Mouse (Mus musculus) cortical plate, adult 2 months (tissue): ENCODE measurements at regions not wholly inside any gene's neighbourhood (a gene's known extent, or its start where the extent isn't known, plus 50 kb on each side); places are given as distances from the start of the nearest gene placed in this dataset.

ENCODE experiments used
- H3K27ac ChIP-seq: fragments of 200-500 bp; 2 replicates; pipeline ENCODE4 v1.5.1; 2012; ENCODE audit warnings: low read length, control low read depth, inconsistent platforms; ENCODE audit not compliant: insufficient read depth
- H3K4me1 ChIP-seq: fragments of 200-500 bp; 2 replicates; pipeline ENCODE4 v1.6.1; 2011; ENCODE audit warnings: low read length; ENCODE audit not compliant: control insufficient read depth, insufficient read depth
- H3K4me3 ChIP-seq: fragments of 200-500 bp; 2 replicates; pipeline ENCODE4 v1.5.1; 2011; ENCODE audit warnings: mild to moderate bottlenecking, low read length, control low read depth; ENCODE audit not compliant: insufficient read depth
- CTCF ChIP-seq: fragments of 200-500 bp; IDR thresholded peaks from 2 replicates; pipeline ENCODE4 v1.5.1; 2011; ENCODE audit warnings: mild to moderate bottlenecking, control low read depth, low read length; ENCODE audit not compliant: insufficient read depth; ENCODE audit errors: extremely low read depth
- POLR2A ChIP-seq: fragments of 200-500 bp; IDR thresholded peaks from 2 replicates; pipeline ENCODE4 v1.6.1; 2011; ENCODE audit warnings: mild to moderate bottlenecking, low read length, control low read depth; ENCODE audit not compliant: insufficient read depth; ENCODE audit errors: extremely low read depth

GRCm38 (mm10) chr14:79842734-79843133 lies 71.6 kb upstream of the Pcdh8 start:
- no peaks in the 10 kb centered on the region; the same call in 1 of the 2 replicates for H3K4me1 ChIP-seq
- no peak overlapping the region for H3K27ac ChIP-seq
- no peak overlapping the region for H3K4me3 ChIP-seq
- TF ChIP-seq CTCF (no peak), POLR2A (no peak)

GRCm38 (mm10) chr14:79837101-79837500 lies 66.0 kb upstream of the Pcdh8 start:
- no peak for TF ChIP-seq CTCF
- no peak for TF ChIP-seq POLR2A
- no peak overlapping the region for H3K27ac ChIP-seq
- H3K4me1 ChIP-seq, result no peaks in the 10 kb centered on the region; the same call in 1 of the 2 replicates
- H3K4me3 ChIP-seq, result no peak overlapping the region

GRCm38 (mm10) chr14:79836186-79836585 lies 65.1 kb upstream of the Pcdh8 start:
- TF ChIP-seq CTCF, result no peak
- H3K27ac ChIP-seq, result no peak overlapping the region
- no peak overlapping the region for H3K4me3 ChIP-seq
- H3K4me1 ChIP-seq, result no peaks in the 10 kb centered on the region; the same call in 1 of the 2 replicates

DNA sequence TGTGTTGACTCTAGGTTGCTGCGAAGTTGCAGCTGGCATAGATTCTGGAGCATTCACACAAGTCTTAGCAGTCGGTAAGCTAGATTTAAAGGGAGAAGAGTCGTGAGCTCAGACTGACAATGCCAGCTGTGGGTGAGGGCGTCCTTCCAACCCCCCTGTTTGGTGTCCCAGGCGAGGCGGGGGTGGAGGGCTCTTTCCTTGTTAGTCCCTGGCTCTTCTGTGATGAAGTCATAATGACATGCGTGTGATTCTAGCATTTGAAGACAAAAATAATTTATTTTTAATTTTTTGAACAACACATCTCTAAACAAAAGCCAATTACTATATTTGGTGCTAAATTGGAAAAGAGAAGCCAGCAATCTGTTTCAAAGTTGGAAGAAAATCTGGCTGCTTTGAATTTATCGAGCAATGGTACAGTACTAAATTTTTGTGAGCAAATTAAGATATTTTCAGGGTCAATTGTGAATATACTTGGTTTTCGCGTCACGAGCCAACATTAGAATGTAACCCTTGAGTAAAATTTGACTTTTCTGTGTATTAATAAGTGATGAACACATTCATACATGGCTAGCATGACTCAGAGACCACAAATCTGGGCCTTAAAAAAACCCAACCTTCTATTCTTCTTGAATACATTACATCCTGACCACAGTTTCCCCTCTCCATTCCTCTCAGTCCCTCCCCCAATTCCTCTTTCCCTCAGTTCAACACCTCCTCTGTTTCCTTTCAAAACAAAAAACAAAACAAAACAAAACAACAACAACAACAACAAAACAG lies 53.7 kb upstream of the Pcdh8 start:
- TF ChIP-seq POLR2A (no peak), CTCF (no peak)
- H3K27ac ChIP-seq, result peak overlapping the region; percentile 46; the same call in 1 of the 2 replicates

GRCm38 (mm10) chr14:79822453-79823117 lies 51.5 kb upstream of the Pcdh8 start:
- Histone ChIP-seq H3K4me3 (no peak overlapping the region), H3K27ac (no peak overlapping the region), H3K4me1 (no peaks in the 10 kb centered on the region)
- TF ChIP-seq CTCF (no peak), POLR2A (no peak)

More for the DNA sequence above, 53.7 kb upstream of the Pcdh8 start:
- Histone ChIP-seq H3K4me1 (no peaks in the 10 kb centered on the region), H3K4me3 (no peak overlapping the region)

DNA sequence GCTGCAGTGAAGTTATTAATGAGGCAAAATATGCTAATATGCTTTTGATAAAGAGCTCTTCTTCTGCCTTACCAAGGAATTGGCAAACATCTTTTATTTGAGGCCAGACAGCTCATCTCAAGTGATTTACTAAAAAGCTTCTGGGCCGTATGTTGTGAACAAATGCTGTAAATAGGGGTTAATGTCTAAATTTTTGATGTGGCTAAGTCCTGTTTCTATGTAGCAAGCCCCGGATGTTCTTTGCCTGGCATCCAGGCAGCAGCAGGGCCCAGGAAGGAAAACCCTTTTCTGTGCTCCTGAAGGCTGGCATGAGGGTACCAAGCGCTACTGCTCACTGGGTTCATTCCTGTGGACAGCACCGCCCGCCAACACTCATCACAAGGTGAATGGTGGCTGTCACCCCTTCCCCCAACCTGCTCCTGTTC lies 50.9 kb upstream of the Pcdh8 start:
- H3K27ac ChIP-seq, result no peak overlapping the region
- TF ChIP-seq CTCF, result no peak
- TF ChIP-seq POLR2A, result no peak
- H3K4me1 ChIP-seq, result no peaks in the 10 kb centered on the region
- H3K4me3 ChIP-seq, result no peak overlapping the region

DNA sequence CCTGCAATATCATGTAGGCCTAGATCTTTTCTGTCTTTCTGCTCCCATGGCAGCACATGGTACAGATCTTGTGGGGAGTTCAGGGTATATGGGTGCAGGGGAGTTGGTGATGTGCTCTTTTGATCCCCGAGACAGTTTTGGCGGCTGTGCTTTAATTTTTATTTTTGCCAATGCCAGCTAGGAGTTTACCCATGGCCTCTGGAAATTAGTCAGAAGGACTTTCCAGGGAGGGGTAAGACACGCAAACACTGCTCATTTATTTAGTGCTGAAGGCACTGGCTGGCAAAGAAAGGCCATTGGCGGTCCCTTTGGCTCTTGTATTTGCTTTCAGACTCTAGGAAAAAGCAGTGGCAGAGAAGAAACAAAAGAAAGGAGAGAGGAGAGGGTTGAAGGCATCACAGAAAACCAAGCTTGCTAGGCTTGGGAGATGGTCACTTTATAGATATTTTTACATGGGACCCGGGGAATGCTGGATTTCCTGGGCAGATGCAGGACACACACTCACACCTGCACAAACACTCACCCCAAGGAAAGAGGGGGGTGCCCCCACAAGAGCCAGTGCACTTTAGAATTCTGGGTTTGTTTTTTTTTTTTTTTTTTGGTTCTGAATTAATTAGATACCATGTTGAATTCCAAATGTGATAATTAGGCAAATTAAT lies 50.4 kb upstream of the Pcdh8 start:
- no peak for TF ChIP-seq POLR2A
- TF ChIP-seq CTCF, result no peak

More for the DNA sequence above, 50.4 kb upstream of the Pcdh8 start:
- Histone ChIP-seq H3K27ac (no peak overlapping the region), H3K4me1 (no peaks in the 10 kb centered on the region), H3K4me3 (no peak overlapping the region)
